Mouse (Mus musculus) kidney, embryonic 15.5 days (tissue): ENCODE measurements around the gene Samhd1. TPM values are rescaled to one million over a fixed set of nuclear protein-coding genes. Genes with fewer than 3 reads are reported as not detected.

Experiments used
- ATAC-seq: fragments of 200-750 bp; cut with Nextera tagmentation; replicated peaks from 2 replicates; pipeline ENCODE4 v1.8.0; 2017; ENCODE audit warnings: moderate TSS enrichment; ENCODE audit not compliant: low FRiP score
- H3K27ac ChIP-seq: fragments of 300-500 bp; sonication (generic); 2 replicates; pipeline ENCODE4 v1.5.1; 2015; ENCODE audit warnings: mild to moderate bottlenecking, inconsistent platforms
- H3K27me3 ChIP-seq: fragments of 300-500 bp; sonication (generic); 2 replicates; pipeline ENCODE4 v1.6.1; 2015; ENCODE audit warnings: inconsistent platforms
- H3K36me3 ChIP-seq: fragments of 300-500 bp; sonication (generic); 2 replicates; pipeline ENCODE4 v1.6.1; 2015; ENCODE audit warnings: inconsistent platforms
- H3K4me1 ChIP-seq: fragments of 300-500 bp; sonication (generic); 2 replicates; pipeline ENCODE4 v1.6.1; 2015; ENCODE audit warnings: inconsistent platforms
- H3K4me2 ChIP-seq: fragments of 300-500 bp; sonication (generic); 2 replicates; pipeline ENCODE4 v1.6.1; 2015; ENCODE audit warnings: moderate library complexity, mild to moderate bottlenecking, inconsistent platforms
- H3K4me3 ChIP-seq: fragments of 300-500 bp; sonication (generic); replicated peaks from 2 replicates; pipeline ENCODE4 v1.5.1; 2015; ENCODE audit warnings: mild to moderate bottlenecking, inconsistent platforms
- H3K9ac ChIP-seq: fragments of 300-500 bp; sonication (generic); 2 replicates; pipeline ENCODE4 v1.6.1; 2015; ENCODE audit warnings: mild to moderate bottlenecking, inconsistent platforms
- H3K9me3 ChIP-seq: fragments of 300-500 bp; sonication (generic); replicated peaks from 2 replicates; pipeline ENCODE4 v1.6.1; 2016; ENCODE audit warnings: inconsistent platforms
- WGBS: fragments of 180-500 bp; shearing (Covaris S2); methylation state at CpG from one replicate; pipeline ENCODE4 v1.1.7; 2015; ENCODE audit warnings: mixed read lengths; 5-methylcytosine and 5-hydroxymethylcytosine counted together
- polyA plus RNA-seq: library from polyadenylated mRNA; unstranded; fragments of >200 nt; fragmentation: Nextera tagmentation; extraction: Ambion mirVana; gene quantifications from 2 replicates; pipeline ENCODE4 v1.2.1, GENCODE M21; 2015

Gene Samhd1
- polyA plus RNA-seq, 1 experiment from 2014 or later = 27.2 TPM

DNA sequence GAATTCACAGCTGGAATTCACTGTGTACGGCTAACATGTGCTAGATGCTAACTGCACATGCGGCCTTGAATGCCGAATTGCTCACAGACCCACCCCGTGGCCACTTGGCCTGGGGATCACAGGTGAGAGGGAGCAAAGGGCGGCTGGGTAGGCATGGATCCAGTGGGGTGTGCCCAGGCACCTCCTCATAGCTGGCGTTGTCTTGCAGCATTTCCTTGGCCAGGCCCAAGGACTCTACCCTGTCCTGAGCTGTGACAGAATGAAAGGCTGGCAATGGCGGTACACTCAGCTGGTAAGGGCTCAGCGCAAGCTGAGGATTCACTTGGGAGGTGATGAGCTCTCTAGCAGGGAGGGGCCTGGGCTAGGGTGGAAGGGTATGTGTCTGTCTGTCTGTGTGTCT is 48.3 kb downstream of the Samhd1 start, which contains the start of gene Tldc2:
TSS of gene Tldc2 (plus strand) at position 260 of the 400 bp plus-strand sequence.
- no peaks in the 10 kb centered on the region for H3K9me3 ChIP-seq
- no peak for ATAC-seq
- H3K27ac ChIP-seq = no peak within 1 kb of the TSS
- H3K9ac ChIP-seq = no peak within 1 kb of the TSS
- no peaks in the 10 kb centered on the region for H3K36me3 ChIP-seq
- WGBS = 86% methylated on average over 8 of the region's 8 CpGs
- H3K4me2 ChIP-seq = no peak within 1 kb of the TSS
- H3K4me3 ChIP-seq = no peak within 1 kb of the TSS
- no peaks in the 10 kb centered on the region for H3K27me3 ChIP-seq
- peaks cover 20% of the 10 kb centered on the region for H3K4me1 ChIP-seq

DNA sequence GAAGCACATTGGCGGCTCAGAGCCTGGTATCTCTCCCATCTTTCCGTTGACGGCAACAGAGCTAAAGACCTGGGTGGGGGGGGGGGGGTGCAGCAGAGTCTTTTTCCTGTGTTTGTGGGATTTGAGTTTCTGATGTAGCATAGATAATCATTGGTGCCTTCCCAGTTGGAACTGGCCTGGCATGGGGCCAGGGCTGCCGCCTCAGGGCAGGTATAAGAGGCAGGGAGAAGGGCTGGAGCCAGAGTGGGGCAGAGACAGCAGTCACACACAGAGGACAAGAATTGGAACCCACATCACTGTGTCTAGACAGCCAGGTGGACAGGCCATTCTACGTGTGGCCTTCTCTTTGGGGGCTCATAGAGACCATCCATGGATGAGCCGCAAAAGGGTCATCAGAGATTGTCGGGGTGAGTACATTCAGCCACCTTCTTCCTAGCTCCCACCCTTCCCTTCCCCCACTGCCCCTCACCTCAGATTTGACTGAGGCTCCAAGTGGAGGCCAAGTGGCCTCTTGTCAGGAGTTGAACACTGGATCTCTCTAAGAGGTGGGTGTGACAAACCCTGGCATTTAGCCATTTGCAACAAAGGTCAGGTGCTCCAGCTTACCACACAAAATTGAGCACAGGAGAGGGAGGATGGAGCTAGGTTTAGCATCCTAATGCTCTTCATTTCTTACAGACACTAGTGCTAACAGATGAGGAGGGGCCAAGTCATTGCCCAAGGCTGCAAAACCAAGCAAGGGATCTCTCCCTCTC is 50.1 kb downstream of the Samhd1 start:
- WGBS = 78% methylated on average over 7 of the region's 7 CpGs
- Histone ChIP-seq H3K9me3 (no peaks in the 10 kb centered on the region), H3K4me1 (peaks cover 18% of the 10 kb centered on the region), H3K27me3 (no peaks in the 10 kb centered on the region), H3K36me3 (no peaks in the 10 kb centered on the region), H3K9ac (no peak overlapping the region), H3K4me3 (no peak overlapping the region), H3K27ac (no peak overlapping the region), H3K4me2 (no peak overlapping the region)
- no peak; the same call in 1 of the 2 replicates for ATAC-seq

DNA sequence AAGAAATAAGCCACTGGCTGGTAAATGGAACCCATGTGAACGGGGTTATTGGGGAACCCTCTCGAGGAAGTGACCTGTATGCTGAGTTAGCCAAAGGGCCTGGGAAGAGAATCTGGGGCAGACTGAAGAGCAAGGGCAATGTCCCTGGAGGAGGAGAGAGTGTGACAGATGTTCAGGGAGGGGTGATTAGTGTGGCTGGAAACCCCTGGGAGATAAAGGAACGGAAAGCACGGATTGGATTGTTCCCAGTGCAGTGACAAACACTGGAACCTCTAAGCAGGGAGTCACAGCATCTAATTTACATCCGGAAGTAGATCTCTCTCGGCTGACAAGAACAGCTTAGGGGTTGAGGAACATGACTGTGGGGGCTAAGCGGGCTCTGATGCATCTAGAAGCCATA is 53.1 kb downstream of the Samhd1 start:
- no peaks in the 10 kb centered on the region for H3K9me3 ChIP-seq
- no peak for ATAC-seq
- no peak overlapping the region for H3K4me2 ChIP-seq
- H3K4me3 ChIP-seq = no peak overlapping the region
- no peak overlapping the region for H3K27ac ChIP-seq
- WGBS = 35% methylated on average over 7 of the region's 7 CpGs
- H3K27me3 ChIP-seq = no peaks in the 10 kb centered on the region
- no peak overlapping the region for H3K9ac ChIP-seq
- no peaks in the 10 kb centered on the region for H3K36me3 ChIP-seq
- H3K4me1 ChIP-seq = peaks cover 35% of the 10 kb centered on the region

DNA sequence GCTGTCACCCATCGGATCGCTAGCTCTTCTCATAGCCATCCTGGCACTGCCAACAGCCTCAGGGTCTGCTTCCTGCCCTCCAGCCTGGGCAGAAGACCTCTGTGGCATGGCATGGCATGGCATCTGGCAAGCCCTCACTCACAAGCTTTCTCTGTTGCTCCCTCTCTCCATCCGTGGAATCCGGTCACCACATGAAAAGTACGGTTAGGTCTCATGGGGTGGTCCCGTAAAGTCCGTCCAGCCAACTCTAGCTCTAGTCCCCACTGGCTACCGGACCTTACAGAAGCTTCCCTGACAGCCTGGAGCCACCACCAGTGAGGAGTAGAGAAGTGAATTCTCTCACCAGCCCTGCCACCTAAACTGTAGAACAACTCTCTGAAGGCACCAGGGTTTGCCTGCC is 53.7 kb downstream of the Samhd1 start:
- no peaks in the 10 kb centered on the region for H3K36me3 ChIP-seq
- H3K4me3 ChIP-seq = no peak overlapping the region
- no peak for ATAC-seq
- no peak overlapping the region for H3K9ac ChIP-seq
- H3K27ac ChIP-seq = no peak overlapping the region
- peaks cover 41% of the 10 kb centered on the region for H3K4me1 ChIP-seq
- 93% methylated on average over 8 of the region's 8 CpGs for WGBS
- H3K9me3 ChIP-seq = no peaks in the 10 kb centered on the region
- H3K4me2 ChIP-seq = no peak overlapping the region
- no peaks in the 10 kb centered on the region for H3K27me3 ChIP-seq

DNA sequence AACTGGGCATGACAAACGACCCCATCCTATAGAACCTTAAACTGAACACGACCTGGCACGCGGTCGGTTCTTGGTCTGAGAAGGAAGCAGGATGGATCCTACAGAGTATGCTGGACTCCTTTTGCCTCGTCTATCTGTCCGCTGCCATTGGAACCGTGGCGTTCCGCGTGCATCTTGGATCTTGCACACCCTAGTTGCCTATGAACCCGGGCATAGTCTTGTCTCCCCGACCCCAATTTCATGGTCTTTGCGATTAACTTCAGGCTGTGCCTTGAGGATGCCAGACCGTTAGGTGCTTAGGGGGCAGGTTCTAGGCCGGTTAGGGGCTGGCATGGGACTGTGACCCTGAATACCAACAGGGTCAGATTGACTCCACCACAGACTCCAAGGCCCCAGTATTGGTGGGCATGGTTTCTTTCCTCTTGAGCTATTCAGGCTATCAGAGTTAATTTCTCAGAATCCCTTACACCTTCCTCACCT is 55.3 kb downstream of the Samhd1 start:
- peak overlapping the region; percentile 97 for H3K9ac ChIP-seq
- H3K4me1 ChIP-seq = peaks cover 51% of the 10 kb centered on the region
- no peaks in the 10 kb centered on the region for H3K27me3 ChIP-seq
- WGBS = 9% methylated on average over 16 of the region's 16 CpGs
- H3K4me3 ChIP-seq = peak overlapping the region; percentile 85
- H3K36me3 ChIP-seq = no peaks in the 10 kb centered on the region
- H3K9me3 ChIP-seq = no peaks in the 10 kb centered on the region
- peak overlapping the region; percentile 93 for H3K4me2 ChIP-seq
- H3K27ac ChIP-seq = peak overlapping the region; percentile 99
- ATAC-seq = no peak

DNA sequence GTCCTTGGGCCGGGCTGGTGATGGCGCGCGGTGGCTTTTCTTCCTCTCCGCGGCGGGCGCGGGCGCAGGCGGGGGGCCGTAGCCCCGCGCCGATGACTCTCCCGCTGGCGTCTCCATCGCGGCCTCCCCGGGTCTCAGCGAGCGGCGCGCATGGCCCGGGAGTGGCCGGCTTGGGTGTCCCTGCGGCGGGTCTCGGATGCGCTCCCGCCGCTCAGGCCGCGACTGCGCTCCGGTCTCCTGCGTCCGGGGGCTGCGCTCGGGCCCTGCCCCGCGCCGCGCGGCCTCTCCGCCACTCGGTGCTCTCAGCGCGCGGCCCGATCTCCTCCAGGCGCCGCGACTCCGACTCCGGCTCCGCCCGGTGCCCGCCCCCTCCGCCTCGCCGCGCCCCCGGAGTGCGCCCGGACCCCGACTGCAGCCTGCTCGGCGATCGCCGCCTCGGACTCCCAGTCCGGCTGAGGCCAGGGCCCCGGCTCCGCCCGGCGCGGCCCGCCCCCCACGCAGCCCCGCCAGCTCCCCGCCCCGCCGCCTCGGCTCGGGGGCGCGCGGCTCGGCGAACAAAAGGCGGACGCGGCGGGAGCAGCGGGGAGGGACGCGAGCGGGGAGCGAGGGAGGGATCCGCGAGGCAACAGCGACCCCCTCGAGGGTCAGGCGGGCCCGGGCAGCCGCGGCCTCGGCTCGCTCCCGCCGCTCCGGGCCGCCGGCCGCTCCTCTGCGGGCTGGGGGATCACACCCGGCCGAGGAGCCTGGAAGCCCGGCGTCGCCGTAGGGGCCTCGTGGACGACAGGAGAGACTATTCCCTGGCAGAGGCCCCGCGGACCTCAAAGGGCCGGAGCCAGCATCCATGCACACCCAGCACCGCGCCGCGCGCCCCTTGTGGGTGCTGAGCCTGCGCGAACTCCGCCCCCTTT is 56.0 kb downstream of the Samhd1 start, which contains the start of gene Soga1:
TSS of gene Soga1 (minus strand) at position 462 of the 908 bp plus-strand sequence.
- H3K4me3 ChIP-seq = peak within 1 kb of the TSS; percentile 85
- peaks cover 3% of the 10 kb centered on the region; the same call in 1 of the 2 replicates for H3K36me3 ChIP-seq
- H3K4me2 ChIP-seq = peak within 1 kb of the TSS; percentile 93
- H3K4me1 ChIP-seq = peaks cover 58% of the 10 kb centered on the region
- no peaks in the 10 kb centered on the region for H3K9me3 ChIP-seq
- under 1% methylated on average over 105 of the region's 136 CpGs for WGBS
- H3K27me3 ChIP-seq = no peaks in the 10 kb centered on the region
- peak; percentile 91 for ATAC-seq
- H3K27ac ChIP-seq = peak within 1 kb of the TSS; percentile 99
- H3K9ac ChIP-seq = peak within 1 kb of the TSS; percentile 97

DNA sequence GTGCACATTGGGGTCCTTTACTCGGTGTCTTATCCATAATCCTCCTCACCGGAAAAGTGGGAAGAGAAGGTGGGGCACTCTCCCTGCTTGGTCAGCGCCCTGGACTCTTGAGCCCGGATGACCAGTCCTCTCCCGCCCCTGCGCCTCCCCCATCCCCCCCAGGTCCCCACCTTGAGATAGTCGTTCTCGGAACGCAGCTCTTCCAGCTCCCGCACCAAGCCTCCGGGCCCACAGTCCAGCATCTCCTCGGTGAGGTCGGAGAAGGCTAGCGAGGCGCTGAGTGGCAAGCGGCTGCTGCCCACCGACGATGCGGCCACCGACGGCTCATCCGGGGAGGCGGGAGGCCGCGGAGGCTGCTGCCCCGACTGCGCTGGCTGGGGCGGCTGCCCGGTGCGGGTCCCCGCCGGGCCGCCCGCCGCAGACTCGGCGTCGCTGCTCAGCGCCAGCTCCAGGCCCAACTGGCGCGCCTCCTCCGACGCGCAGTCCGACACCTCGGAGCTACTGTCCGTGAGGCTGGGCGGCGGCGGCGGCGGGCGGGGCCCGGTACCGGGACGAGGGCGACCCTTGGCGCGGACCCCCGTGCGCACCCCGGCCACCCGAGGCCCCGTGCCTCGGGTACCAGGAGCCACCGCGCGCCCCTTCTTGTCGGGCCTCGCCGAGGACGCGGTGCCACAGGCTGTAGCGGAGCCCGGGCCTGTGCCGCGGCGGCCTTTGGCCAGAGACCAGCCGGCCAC is 56.8 kb downstream of the Samhd1 start:
- Histone ChIP-seq H3K9me3 (no peaks in the 10 kb centered on the region), H3K4me3 (peak overlapping the region; percentile 85), H3K27me3 (no peaks in the 10 kb centered on the region), H3K4me1 (peaks cover 66% of the 10 kb centered on the region), H3K36me3 (peaks cover 10% of the 10 kb centered on the region), H3K4me2 (peak overlapping the region; percentile 93), H3K27ac (peak overlapping the region; percentile 99), H3K9ac (peak overlapping the region; percentile 97)
- under 1% methylated on average over 73 of the region's 79 CpGs for WGBS
- ATAC-seq = peak; percentile 22; the same call in 1 of the 2 replicates

DNA sequence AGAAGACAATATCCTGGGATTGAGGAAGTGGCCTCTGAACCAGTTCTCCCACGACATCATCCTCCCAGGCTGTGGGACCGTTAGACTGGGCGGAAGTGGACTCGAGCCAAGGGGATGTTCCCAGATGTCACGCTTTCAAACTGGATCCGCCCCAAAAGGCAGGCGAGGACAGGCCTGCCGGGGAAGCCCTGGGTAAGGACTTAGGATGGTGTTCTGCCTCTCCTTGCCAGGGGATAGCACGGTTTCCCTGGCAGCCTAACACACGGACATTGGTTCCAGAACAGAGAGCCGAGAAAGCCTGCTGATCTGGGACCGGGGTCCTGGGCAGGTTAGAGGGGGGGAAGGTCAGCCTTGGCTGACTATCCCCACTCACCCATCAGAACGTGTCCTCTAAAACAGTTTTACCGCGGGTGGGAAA is 57.4 kb downstream of the Samhd1 start:
- 0% methylated on average over 15 of the region's 15 CpGs for WGBS

DNA sequence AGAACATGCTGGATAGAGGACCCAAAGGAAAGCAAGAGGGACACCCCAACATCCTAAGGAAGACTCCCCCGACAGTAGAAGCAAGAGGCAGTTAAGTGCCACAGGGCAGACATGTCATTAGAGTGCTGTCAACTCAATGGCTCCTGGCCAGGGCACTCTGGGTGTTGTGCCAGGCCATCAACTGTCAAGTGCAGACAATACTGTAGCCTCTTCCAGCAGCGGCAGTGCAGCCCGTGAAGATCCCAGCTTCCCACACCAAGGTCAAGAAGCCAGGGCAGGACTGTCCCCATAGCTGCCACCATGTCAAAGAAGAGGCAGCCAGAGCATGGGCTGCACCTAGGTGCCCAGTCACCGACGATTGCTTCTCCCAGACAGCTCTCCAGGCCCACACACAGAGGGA is 57.9 kb downstream of the Samhd1 start:
- Histone ChIP-seq H3K9ac (peak overlapping the region; percentile 97), H3K4me1 (peaks cover 70% of the 10 kb centered on the region), H3K36me3 (peaks cover 17% of the 10 kb centered on the region), H3K9me3 (no peaks in the 10 kb centered on the region), H3K27me3 (no peaks in the 10 kb centered on the region), H3K4me3 (peak overlapping the region; percentile 85), H3K27ac (peak overlapping the region; percentile 99), H3K4me2 (peak overlapping the region; percentile 93)
- WGBS = 18% methylated on average over 5 of the region's 5 CpGs
- no peak for ATAC-seq

More for the DNA sequence above, 57.4 kb downstream of the Samhd1 start:
- Histone ChIP-seq H3K36me3 (peaks cover 15% of the 10 kb centered on the region), H3K9me3 (no peaks in the 10 kb centered on the region), H3K4me2 (peak overlapping the region; percentile 93), H3K27me3 (no peaks in the 10 kb centered on the region), H3K9ac (peak overlapping the region; percentile 97), H3K27ac (peak overlapping the region; percentile 99), H3K4me3 (peak overlapping the region; percentile 85), H3K4me1 (peaks cover 70% of the 10 kb centered on the region)
- ATAC-seq = peak; percentile 16; the same call in 1 of the 2 replicates

DNA sequence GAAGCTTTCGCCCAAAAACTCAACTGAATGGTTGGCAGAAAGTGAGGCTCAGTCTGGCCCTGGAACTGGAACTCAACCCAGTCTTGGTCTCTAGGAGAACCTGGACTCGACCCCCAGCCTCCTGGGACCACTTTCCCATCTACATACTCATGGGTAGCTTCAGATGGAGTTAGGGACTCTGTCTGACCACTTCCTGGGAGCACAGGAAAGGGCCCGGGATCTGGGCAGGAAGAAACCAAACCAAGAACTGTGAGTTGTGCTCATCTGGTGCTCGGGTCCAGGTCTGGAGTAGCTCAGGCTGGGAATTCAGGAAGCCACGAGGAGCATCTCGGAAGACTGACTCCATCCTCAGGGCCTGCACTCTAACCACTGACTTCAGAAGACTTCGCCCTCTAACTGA is 58.5 kb downstream of the Samhd1 start:
- Histone ChIP-seq H3K4me1 (peaks cover 72% of the 10 kb centered on the region), H3K36me3 (peaks cover 17% of the 10 kb centered on the region), H3K9ac (no peak overlapping the region), H3K4me2 (peak overlapping the region; percentile 93), H3K27me3 (no peaks in the 10 kb centered on the region), H3K4me3 (peak overlapping the region; percentile 85), H3K27ac (peak overlapping the region; percentile 99; the same call in 1 of the 2 replicates), H3K9me3 (no peaks in the 10 kb centered on the region)
- no peak for ATAC-seq
- WGBS = 82% methylated on average over 7 of the region's 7 CpGs

DNA sequence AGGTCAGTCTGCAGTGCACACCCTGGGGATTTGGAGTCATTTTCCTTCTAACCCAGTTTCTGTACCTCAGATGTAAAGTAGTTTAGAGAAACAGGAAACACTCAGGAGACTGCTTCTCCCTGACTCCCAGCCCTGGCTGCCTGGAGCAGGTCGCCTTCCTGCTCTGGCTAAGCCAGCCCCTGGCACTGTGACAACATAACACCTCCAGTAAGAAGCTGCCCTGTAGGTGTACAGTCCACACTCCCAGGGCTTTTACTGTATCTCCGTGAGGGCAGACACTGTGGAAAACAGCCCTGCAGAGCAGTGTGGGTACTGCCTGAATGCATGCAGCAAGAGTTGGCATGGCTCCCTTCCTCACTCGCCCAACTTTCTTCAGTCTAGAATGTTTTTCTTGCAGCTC is 59.4 kb downstream of the Samhd1 start:
- Histone ChIP-seq H3K4me3 (peak overlapping the region; percentile 8), H3K9me3 (no peaks in the 10 kb centered on the region), H3K27me3 (no peaks in the 10 kb centered on the region), H3K27ac (peak overlapping the region; percentile 51; the same call in 1 of the 2 replicates), H3K4me2 (peak overlapping the region; percentile 93), H3K36me3 (peaks cover 17% of the 10 kb centered on the region), H3K9ac (no peak overlapping the region; the same call in 1 of the 2 replicates), H3K4me1 (peaks cover 81% of the 10 kb centered on the region)
- WGBS = 29% methylated on average over 3 of the region's 3 CpGs
- ATAC-seq = no peak
